Mouse (Mus musculus): ENCODE data around the gene Hdac11. TPM values are rescaled to one million over a fixed set of nuclear protein-coding genes. Genes with fewer than 3 reads are reported as not detected.

The Hdac11 gene
- polyA plus RNA-seq, 1 experiment from 2014 or later = 8.7 TPM

DNA sequence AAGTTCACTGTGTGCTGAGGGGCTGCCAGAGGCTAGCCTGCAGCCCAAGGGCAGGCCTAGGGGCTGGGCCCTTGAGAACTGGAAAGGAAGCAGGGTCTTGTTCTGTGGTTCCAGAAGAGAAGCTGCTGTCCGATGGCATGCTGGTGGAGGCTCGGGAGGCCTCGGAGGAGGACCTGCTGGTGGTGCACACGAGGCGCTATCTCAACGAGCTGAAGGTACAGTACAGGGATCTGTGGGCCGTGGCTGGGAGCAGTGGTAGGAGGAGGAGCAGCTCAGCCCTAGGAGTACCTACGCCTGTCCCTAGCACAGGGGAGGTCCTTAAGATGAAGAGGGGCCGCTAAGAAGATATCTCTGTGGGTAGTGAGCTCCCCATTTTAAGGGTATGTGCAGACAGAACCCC is 2.6 kb downstream of the Hdac11 start:
- no peaks in the 10 kb centered on the region; the same call in 1 of the 2 replicates for H3K27me3 ChIP-seq
- no peak overlapping the region for H3K9ac ChIP-seq
- H3K9me3 ChIP-seq (replicated peaks) = no peaks in the 10 kb centered on the region
- ATAC-seq (replicated peaks; ENCODE audit: insufficient number of reproducible peaks, insufficient read depth, low FRiP score, low read depth) = no peak
- H3K36me3 ChIP-seq = no peaks in the 10 kb centered on the region
- peaks cover 59% of the 10 kb centered on the region for H3K4me1 ChIP-seq (replicated peaks)
- 50% methylated on average over 9 of the region's 9 CpGs for WGBS
- no peak overlapping the region for H3K4me3 ChIP-seq
- peak overlapping the region; percentile 39; the same call in 1 of the 2 replicates for H3K27ac ChIP-seq
- peak overlapping the region; percentile 6; the same call in 1 of the 2 replicates for H3K4me2 ChIP-seq

DNA sequence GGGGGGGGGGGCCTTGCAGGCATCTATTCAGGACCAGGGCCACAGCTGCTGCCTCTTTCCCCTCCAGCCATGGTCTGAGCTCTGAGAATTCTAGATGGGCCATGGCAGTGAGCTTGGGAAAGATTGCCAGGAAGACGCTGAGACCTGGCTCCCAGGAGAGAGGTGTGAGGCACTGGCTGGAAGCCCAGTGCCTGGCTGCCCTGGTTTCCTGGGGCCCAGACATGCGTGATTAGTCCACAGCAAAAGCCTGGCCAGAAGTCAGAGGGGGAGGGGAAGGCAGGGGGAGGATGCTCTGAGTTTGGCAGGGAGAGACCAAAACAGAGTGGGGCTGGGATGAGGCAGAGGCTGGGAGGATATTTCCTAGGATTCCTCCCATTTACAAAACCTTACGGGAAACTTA is 3.9 kb downstream of the Hdac11 start:
- Histone ChIP-seq H3K9ac (no peak overlapping the region), H3K27ac (peak overlapping the region; percentile 64), H3K4me2 (no peak overlapping the region), H3K4me3 (no peak overlapping the region), H3K36me3 (no peaks in the 10 kb centered on the region), H3K27me3 (no peaks in the 10 kb centered on the region), H3K9me3 (replicated peaks) (no peaks in the 10 kb centered on the region), H3K4me1 (replicated peaks) (peaks cover 56% of the 10 kb centered on the region)
- WGBS = 36% methylated on average over 3 of the region's 3 CpGs
- ATAC-seq (replicated peaks; ENCODE audit: insufficient number of reproducible peaks, insufficient read depth, low FRiP score, low read depth) = 0 out of 2 replicates have a peak, but pooled peaks have one; percentile 8

DNA sequence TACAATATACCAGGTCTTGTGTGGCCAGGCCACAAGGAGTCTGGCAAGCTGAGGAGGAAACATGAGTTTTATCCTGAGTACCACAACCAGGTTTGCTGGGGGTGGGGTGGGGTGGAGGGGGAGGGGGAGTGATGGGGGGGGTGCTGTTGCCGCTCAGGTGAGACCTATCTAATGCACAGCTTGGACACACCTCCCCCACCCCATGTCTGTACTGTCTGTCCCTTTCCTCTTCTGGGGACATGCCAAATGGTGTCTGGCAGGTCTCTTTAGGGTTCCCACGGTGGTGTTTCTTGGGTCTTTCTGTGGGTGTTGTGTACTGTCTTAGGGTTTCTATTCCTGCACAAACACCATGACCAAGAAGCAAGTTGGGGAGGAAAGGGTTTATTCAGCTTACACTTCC is 4.5 kb downstream of the Hdac11 start:
- Histone ChIP-seq H3K4me1 (replicated peaks) (peaks cover 51% of the 10 kb centered on the region), H3K4me2 (no peak overlapping the region), H3K9me3 (replicated peaks) (no peaks in the 10 kb centered on the region), H3K4me3 (no peak overlapping the region), H3K9ac (no peak overlapping the region), H3K27ac (0 out of 2 replicates have a peak overlapping the region, but pooled peaks have one; percentile 64), H3K27me3 (no peaks in the 10 kb centered on the region), H3K36me3 (no peaks in the 10 kb centered on the region)
- no peak for ATAC-seq (replicated peaks; ENCODE audit: insufficient number of reproducible peaks, insufficient read depth, low FRiP score, low read depth)
- 78% methylated on average over 2 of the region's 2 CpGs for WGBS

DNA sequence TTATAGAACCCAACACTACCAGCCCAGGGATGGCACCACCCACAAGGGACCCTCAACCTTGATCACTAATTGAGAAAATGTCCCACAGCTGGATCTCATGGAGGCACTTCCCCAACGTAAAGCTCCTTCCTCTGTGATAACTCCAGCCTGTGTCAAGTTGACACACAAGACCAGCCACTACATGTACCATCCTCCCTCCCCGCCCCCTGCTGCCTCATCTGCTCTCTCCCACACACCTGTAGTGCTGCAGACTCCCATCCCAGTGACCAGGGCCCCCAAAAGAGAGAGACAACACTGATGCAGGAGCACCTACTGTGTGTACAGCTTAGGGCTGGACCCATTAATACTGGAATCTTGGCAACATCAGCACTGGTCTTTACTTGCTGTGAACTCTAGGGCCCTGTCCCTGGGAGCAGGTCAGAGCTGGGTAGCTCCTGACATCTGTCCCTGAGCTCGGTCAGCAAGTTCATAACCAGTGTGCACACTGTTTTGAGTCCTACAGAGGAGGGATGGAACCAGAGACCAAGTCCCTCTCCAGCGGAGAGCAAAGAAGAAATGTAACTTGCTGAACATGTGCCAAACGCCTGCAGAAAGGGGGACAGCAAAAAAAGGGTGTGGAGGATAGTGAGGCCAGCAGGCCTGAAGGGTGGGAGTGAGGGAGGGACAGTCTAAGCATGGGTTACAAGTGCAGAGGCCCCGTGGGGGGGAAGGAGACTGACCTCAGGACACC is 5.2 kb downstream of the Hdac11 start:
- Histone ChIP-seq H3K9ac (no peak overlapping the region), H3K4me3 (no peak overlapping the region), H3K4me2 (no peak overlapping the region), H3K27ac (no peak overlapping the region), H3K9me3 (replicated peaks) (no peaks in the 10 kb centered on the region), H3K4me1 (replicated peaks) (peaks cover 46% of the 10 kb centered on the region), H3K27me3 (no peaks in the 10 kb centered on the region), H3K36me3 (no peaks in the 10 kb centered on the region)
- WGBS = 75% methylated on average over 6 of the region's 6 CpGs
- ATAC-seq (replicated peaks; ENCODE audit: insufficient number of reproducible peaks, insufficient read depth, low FRiP score, low read depth) = no peak

DNA sequence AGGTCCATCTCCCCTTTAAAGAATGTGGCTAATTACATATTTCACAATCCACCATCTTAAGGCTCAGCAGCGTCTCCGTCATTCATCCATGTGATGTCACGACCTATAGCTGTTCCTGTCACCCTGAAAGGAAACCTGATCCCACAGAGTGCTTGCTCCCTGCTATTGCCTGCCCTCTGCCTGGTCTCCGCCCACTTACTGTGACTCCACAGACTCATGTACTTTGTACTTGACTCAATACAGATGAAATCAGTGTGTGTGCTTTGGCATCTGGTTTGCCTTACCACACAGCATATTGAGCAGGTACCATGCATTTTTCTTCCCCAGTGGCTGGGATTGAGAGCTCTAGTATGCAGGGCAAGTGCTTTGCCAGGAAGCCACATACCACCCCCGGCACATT is 5.8 kb downstream of the Hdac11 start:
- H3K4me1 ChIP-seq (replicated peaks) = peaks cover 42% of the 10 kb centered on the region
- H3K4me3 ChIP-seq = no peak overlapping the region
- no peak overlapping the region for H3K4me2 ChIP-seq
- no peaks in the 10 kb centered on the region for H3K36me3 ChIP-seq
- H3K27ac ChIP-seq = no peak overlapping the region
- no peaks in the 10 kb centered on the region for H3K27me3 ChIP-seq
- 86% methylated on average over 5 of the region's 5 CpGs for WGBS
- ATAC-seq (replicated peaks; ENCODE audit: insufficient number of reproducible peaks, insufficient read depth, low FRiP score, low read depth) = no peak
- no peak overlapping the region for H3K9ac ChIP-seq
- no peaks in the 10 kb centered on the region for H3K9me3 ChIP-seq (replicated peaks)

DNA sequence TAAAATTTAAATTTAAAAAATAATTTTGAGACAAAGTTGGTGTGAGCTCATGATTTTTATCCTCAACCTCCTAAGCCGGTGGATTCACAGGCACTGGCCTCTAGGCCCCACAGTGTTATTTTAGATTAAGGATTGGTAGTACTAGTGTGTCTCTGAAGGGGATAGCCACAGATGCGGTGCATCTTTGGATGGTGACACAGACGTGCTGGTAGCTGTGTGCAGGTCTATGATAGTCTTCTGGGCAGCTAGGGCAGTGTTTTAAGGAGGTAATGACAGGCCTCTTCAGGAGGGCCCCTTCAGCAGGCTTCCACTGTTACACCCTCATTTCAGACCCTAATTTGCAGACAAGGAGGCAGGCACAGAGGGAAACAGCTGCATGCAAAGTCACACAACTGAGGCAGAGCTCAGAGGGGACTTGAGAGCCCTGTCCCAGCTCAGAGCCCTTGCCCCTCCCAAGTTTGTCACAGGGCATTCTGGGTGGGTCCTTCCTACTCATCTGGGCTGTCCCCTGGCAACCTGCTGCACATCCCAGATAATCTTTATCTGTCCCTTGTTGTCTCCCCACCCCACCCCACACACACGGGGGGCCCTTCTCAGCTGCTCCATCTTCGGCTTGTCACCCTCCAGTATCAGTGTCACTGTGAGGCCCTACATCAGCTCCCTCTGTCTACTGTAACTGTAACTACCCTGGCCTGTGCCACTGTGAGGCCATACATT is 6.9 kb downstream of the Hdac11 start:
- Histone ChIP-seq H3K9ac (no peak overlapping the region), H3K27ac (no peak overlapping the region), H3K4me1 (replicated peaks) (peaks cover 31% of the 10 kb centered on the region), H3K9me3 (replicated peaks) (no peaks in the 10 kb centered on the region), H3K4me2 (no peak overlapping the region), H3K27me3 (no peaks in the 10 kb centered on the region), H3K36me3 (no peaks in the 10 kb centered on the region), H3K4me3 (no peak overlapping the region)
- no peak for ATAC-seq (replicated peaks; ENCODE audit: insufficient number of reproducible peaks, insufficient read depth, low FRiP score, low read depth)
- 46% methylated on average over 5 of the region's 5 CpGs for WGBS

DNA sequence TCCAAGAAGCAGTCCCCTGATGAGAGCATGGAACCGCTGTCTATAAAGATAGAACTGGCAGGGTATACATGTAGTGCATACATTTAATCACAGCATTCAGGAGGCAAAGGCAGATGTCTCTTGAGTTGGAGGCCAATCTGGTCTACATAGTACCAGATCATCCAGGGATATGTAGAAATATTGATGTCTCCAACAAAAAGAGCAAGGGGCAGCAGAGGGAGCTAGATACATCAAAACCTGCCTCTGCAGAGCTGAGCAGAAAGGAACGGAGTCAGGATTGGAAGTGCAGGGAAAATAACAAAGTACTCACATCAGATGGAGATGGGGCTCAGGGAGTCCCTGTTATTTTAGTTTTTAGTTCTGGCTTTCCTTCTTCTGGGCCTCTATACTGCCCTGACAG is 8.1 kb downstream of the Hdac11 start:
- H3K27me3 ChIP-seq = no peaks in the 10 kb centered on the region
- H3K4me1 ChIP-seq (replicated peaks) = peaks cover 22% of the 10 kb centered on the region
- H3K4me3 ChIP-seq = no peak overlapping the region
- no peak overlapping the region for H3K9ac ChIP-seq
- ATAC-seq (replicated peaks; ENCODE audit: insufficient number of reproducible peaks, insufficient read depth, low FRiP score, low read depth) = no peak
- H3K9me3 ChIP-seq (replicated peaks) = no peaks in the 10 kb centered on the region
- no peak overlapping the region for H3K27ac ChIP-seq
- H3K4me2 ChIP-seq = no peak overlapping the region
- H3K36me3 ChIP-seq = 0 out of 2 replicates have a peak, but pooled peaks cover 3% of the 10 kb centered on the region
- 84% methylated on average over 2 of the region's 2 CpGs for WGBS

DNA sequence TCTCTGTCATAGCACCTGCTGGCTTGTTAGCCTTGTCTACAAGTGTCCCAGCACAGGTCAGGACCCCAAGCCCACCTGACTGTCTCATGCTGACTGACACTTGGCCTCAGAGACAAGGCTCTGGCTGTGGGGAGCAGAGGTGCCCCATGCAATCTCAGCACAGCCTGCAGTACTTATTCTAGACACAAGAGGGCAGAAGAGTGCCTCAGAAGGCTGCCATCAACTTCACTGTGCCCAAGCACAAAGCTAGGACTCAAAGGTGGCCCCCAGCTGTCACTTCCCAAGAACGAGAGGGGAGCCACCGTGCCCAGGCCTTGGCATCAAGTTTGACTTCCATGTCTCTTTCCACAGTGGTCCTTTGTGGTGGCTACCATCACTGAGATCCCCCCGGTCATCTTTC is 8.7 kb downstream of the Hdac11 start:
- H3K4me1 ChIP-seq (replicated peaks) = peaks cover 17% of the 10 kb centered on the region
- WGBS = 32% methylated on average over 3 of the region's 3 CpGs
- H3K27ac ChIP-seq = no peak overlapping the region
- ATAC-seq (replicated peaks; ENCODE audit: insufficient number of reproducible peaks, insufficient read depth, low FRiP score, low read depth) = no peak; the same call in 1 of the 2 replicates
- no peak overlapping the region for H3K4me2 ChIP-seq
- H3K27me3 ChIP-seq = no peaks in the 10 kb centered on the region
- H3K9ac ChIP-seq = no peak overlapping the region
- 0 out of 2 replicates have a peak, but pooled peaks cover 3% of the 10 kb centered on the region for H3K36me3 ChIP-seq
- no peaks in the 10 kb centered on the region for H3K9me3 ChIP-seq (replicated peaks)
- H3K4me3 ChIP-seq = no peak overlapping the region

DNA sequence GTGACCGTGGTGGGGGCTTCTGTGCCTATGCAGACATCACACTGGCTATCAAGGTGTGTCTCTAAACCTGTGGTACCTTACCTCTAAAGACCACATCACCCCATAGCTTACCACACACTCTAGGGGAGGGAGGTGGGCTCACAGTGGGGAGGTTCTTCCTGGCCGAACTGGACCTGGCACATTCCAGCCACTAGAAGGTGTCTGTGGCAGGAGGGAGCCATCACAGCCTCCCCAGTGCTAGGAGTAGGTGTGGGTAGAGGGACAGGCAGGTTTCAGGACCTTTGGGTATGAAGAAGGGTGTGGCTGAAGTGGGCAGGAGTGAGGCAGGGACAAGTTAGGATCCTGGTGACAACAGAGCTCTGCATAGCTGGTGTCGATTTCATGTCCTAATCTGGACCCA is 11.4 kb downstream of the Hdac11 start:
- Histone ChIP-seq H3K27me3 (no peaks in the 10 kb centered on the region), H3K27ac (no peak overlapping the region), H3K4me2 (no peak overlapping the region), H3K9ac (no peak overlapping the region), H3K4me3 (no peak overlapping the region), H3K36me3 (0 out of 2 replicates have a peak, but pooled peaks cover 3% of the 10 kb centered on the region), H3K4me1 (replicated peaks) (peaks cover 6% of the 10 kb centered on the region), H3K9me3 (replicated peaks) (no peaks in the 10 kb centered on the region)
- no peak for ATAC-seq (replicated peaks; ENCODE audit: insufficient number of reproducible peaks, insufficient read depth, low FRiP score, low read depth)
- WGBS = 50% methylated on average over 3 of the region's 3 CpGs

DNA sequence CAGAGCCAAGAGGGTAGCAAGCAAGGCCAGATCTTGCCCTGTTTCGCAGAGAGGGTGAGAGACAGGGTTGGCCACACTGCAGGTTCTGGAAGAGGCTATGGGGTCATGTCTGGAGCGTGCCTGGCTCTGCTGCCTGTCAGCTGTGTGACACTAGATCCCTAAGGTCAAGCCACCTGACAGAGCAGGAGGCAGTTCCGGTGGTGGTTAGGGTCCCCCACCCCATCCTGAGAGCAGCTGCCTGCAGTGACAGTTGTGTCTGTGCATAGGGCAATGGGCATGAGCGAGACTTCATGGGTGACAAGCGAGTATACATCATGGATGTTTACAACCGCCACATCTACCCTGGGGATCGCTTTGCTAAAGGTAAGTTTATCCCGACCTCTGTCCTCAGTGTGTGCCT is 12.7 kb downstream of the Hdac11 start:
- H3K4me2 ChIP-seq = no peak overlapping the region
- no peak overlapping the region for H3K27ac ChIP-seq
- 83% methylated on average over 8 of the region's 8 CpGs for WGBS
- no peaks in the 10 kb centered on the region for H3K27me3 ChIP-seq
- no peak overlapping the region for H3K9ac ChIP-seq
- peaks cover 5% of the 10 kb centered on the region for H3K4me1 ChIP-seq (replicated peaks)
- no peak overlapping the region for H3K4me3 ChIP-seq
- H3K36me3 ChIP-seq = 0 out of 2 replicates have a peak, but pooled peaks cover 3% of the 10 kb centered on the region
- no peak for ATAC-seq (replicated peaks; ENCODE audit: insufficient number of reproducible peaks, insufficient read depth, low FRiP score, low read depth)
- no peaks in the 10 kb centered on the region for H3K9me3 ChIP-seq (replicated peaks)

DNA sequence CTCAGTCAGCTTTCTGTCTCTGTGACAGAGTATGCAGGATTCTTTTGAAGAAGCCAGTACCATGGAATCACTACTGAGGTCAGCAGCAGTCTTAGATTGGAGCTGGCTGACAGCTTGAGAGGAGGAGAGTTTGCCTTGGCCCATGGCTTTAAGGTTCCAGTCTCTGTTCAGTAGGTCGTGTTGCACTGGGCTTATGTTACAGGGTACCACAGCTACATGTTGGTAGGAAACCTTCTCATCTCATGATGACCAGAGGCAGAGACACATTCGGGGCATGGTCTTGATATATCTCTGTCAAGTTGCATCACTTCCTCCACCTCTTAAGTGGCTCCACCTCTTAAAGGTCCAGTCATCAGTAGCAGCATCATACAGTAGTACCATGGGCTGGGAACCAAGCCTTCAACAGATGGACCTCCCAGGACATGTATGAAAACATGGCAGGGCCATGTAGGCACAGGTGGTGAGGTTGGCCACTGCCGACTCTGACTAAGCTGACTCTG is 15.0 kb downstream of the Hdac11 start:
- no peaks in the 10 kb centered on the region for H3K9me3 ChIP-seq (replicated peaks)
- no peak overlapping the region for H3K27ac ChIP-seq
- H3K4me1 ChIP-seq (replicated peaks) = peaks cover 6% of the 10 kb centered on the region
- H3K4me2 ChIP-seq = no peak overlapping the region
- H3K9ac ChIP-seq = no peak overlapping the region
- H3K27me3 ChIP-seq = no peaks in the 10 kb centered on the region
- 0 out of 2 replicates have a peak, but pooled peaks cover 3% of the 10 kb centered on the region for H3K36me3 ChIP-seq
- no peak for ATAC-seq (replicated peaks; ENCODE audit: insufficient number of reproducible peaks, insufficient read depth, low FRiP score, low read depth)
- WGBS = 78% methylated on average over 3 of the region's 3 CpGs
- no peak overlapping the region for H3K4me3 ChIP-seq
